Mouse (Mus musculus): ENCODE measurements at regions not wholly inside any gene's neighbourhood (a gene's known extent, or its start where the extent isn't known, plus 50 kb on each side); places are given as distances from the start of the nearest gene placed in this dataset.

DNA sequence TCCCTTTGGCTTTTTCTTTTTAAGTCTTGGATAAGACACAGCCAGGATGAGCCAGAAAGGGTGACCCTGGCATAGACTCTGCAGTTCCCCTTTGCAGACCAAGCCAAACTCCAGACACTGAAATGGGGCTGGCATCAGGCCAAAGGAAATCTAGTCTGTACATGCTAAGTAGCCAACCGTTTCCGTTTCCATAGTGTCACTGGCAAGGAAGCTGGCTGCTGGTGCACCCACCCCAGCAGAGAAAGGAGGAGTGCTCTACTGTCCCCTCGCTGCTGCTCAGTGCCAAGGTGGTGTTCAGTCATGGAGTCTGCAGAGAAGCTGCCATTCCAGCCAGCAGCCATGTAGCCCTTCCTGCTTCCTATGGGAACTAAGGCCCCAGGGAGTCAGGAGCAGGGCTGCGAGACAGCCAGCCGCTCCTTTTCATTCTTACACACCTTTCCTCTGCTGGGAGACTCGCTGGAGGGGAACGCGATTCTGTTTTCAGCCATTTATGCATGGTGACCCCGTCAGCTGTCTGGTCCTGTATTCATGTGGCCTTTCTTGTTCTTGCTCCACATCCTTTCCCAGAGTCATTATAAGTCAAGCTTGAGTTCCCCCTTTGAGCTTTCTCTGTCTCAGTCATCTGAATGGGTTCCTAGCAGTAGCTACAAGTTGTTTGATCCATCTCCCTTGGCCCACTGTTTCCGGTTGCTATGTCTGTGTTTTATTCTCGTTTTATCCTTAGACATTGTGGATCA lies 341.3 kb downstream of the Ankrd50 start:
- TF ChIP-seq POLR2A (IDR thresholded peaks at IDR 0.05; ENCODE audit: insufficient read length, low read depth) = no peak
- TF ChIP-seq TCF12 (IDR thresholded peaks at IDR 0.05; ENCODE audit: insufficient read depth, poor library complexity, severe bottlenecking) = no peak
- TF ChIP-seq USF1 (IDR thresholded peaks at IDR 0.05; ENCODE audit: low read depth) = no peak
- no peak for TF ChIP-seq MAX (IDR thresholded peaks at IDR 0.05; ENCODE audit: low read depth)
- no peak for TF ChIP-seq E2F4 (IDR thresholded peaks at IDR 0.05; ENCODE audit: insufficient read depth)
- TF ChIP-seq MYOG (IDR thresholded peaks at IDR 0.05; ENCODE audit: control insufficient read depth in 1 of 3, insufficient read depth in 1 of 3, insufficient read length in 2 of 3, low read depth in 2 of 3) = no peak
- no peak for TF ChIP-seq TCF3 (IDR thresholded peaks at IDR 0.05; ENCODE audit: insufficient read length, low read depth)
- no peak for TF ChIP-seq POLR2AphosphoS2 (IDR thresholded peaks at IDR 0.05; ENCODE audit: insufficient read length, low read depth)
- no peak for TF ChIP-seq REST (IDR thresholded peaks at IDR 0.05; ENCODE audit: insufficient read depth, insufficient read length)

Measured in myocyte (in vitro differentiated cells).